Mouse (Mus musculus): ENCODE measurements around the gene Cxadr.

DNA sequence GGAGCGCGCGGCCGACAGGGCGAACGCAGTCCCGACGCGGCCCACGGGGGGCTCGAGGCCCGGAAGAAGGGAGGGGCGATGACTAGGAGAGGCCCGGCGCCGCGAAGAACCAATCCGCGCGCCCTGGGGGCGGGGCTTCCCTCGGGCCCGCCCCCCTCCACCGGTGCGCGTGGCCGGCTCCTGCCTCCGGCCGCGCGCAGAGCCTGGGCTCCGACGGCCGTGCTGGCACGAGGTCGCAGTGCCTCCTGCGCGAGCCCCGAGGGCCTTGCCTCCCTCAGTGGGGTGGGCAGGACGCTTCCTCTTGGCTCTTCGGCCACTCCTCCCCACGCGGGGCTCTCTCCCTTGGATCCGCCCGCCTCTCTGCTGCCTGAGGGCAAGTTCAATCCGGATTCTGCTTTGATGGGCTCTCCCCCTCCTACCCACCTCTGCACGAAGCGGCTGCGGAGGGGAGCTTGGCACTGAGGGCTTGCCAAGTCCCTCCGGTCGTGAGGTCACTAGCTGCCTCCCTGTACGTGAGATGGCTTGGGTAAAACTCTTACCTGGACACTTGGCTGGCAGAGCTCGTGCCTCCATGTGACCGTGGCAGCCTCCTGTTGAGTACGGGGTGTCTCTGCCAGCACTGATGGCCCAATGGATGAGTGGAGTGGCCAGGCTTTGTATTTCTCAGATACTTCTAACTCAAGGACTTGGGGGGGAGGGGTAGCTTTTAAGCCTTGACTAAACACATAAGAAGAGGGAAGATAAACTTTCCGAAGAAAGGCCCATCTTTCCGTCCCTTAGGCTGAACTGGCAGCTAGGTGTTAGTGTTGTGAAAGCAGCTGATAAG lies 75.7 kb downstream of the Cxadr start, which contains the start of gene Btg3:
- no peak for TF ChIP-seq EP300 (IDR thresholded peaks at IDR 0.05; ENCODE audit: low read depth)
- no peak for TF ChIP-seq CTCF (IDR thresholded peaks at IDR 0.05; ENCODE audit: low read depth)
